Mouse (Mus musculus) heart, postnatal 0 days (tissue): ENCODE measurements around the gene Adcy2.

ENCODE experiments used
- CTCF ChIP-seq: IDR thresholded peaks from 2 replicates; pipeline ENCODE4 v1.5.1; 2016; ENCODE audit warnings: antibody characterized with exemption, control low read depth, low read depth
- EP300 ChIP-seq: IDR thresholded peaks from 2 replicates; pipeline ENCODE4 v1.6.1; 2016; ENCODE audit warnings: antibody characterized with exemption, low read depth

GRCm38 (mm10) chr13:68585441-68585840 lies 413.9 kb downstream of the Adcy2 start:
- no peak for TF ChIP-seq CTCF
- TF ChIP-seq EP300, result no peak
